Mouse (Mus musculus) embryonic facial prominence, embryonic 11.5 days (tissue): ENCODE data around the gene Dlg2. TPM values are rescaled to one million over a fixed set of nuclear protein-coding genes. Genes with fewer than 3 reads are reported as not detected.

ENCODE experiments used
- ATAC-seq: fragments of 200-750 bp; cut with Nextera tagmentation; replicated peaks from 2 replicates; pipeline ENCODE4 v1.8.0; 2017; ENCODE audit warnings: low read depth; ENCODE audit not compliant: insufficient number of reproducible peaks, low FRiP score, low TSS enrichment
- DNase-seq: peaks from one replicate; pipeline ENCODE4 v3.0.0-alpha.2; 2015; ENCODE audit warnings: low spot score
- H3K27ac ChIP-seq: fragments of 300-500 bp; sonication (generic); replicated peaks from 2 replicates; pipeline ENCODE4 v1.5.1; 2014; ENCODE audit warnings: mild to moderate bottlenecking, low read depth, low read length, control low read depth
- H3K27me3 ChIP-seq: fragments of 300-500 bp; sonication (generic); 2 replicates; pipeline ENCODE4 v1.6.1; 2014; ENCODE audit warnings: mild to moderate bottlenecking, low read length, moderate library complexity, mixed read lengths; ENCODE audit not compliant: control insufficient read depth, insufficient read depth
- H3K36me3 ChIP-seq: fragments of 300-500 bp; sonication (generic); replicated peaks from 2 replicates; pipeline ENCODE4 v1.6.1; 2014; ENCODE audit warnings: low read depth, mild to moderate bottlenecking, low read length, moderate library complexity, mixed read lengths; ENCODE audit not compliant: control insufficient read depth, insufficient read depth
- H3K4me1 ChIP-seq: fragments of 300-500 bp; sonication (generic); 2 replicates; pipeline ENCODE4 v1.6.1; 2014; ENCODE audit warnings: low read length, mixed read lengths; ENCODE audit not compliant: control insufficient read depth, insufficient read depth
- H3K4me2 ChIP-seq: fragments of 300-500 bp; sonication (generic); 2 replicates; pipeline ENCODE4 v1.6.1; 2014; ENCODE audit warnings: low read depth, mild to moderate bottlenecking, control low read depth, low read length, moderate library complexity
- H3K4me3 ChIP-seq: fragments of 300-500 bp; sonication (generic); 2 replicates; pipeline ENCODE4 v1.5.1; 2014; ENCODE audit warnings: low read depth, low read length, control low read depth
- H3K9ac ChIP-seq: fragments of 300-500 bp; sonication (generic); replicated peaks from 2 replicates; pipeline ENCODE4 v1.6.1; 2014; ENCODE audit warnings: mild to moderate bottlenecking, control low read depth, low read length
- H3K9me3 ChIP-seq: fragments of 300-500 bp; sonication (generic); replicated peaks from 2 replicates; pipeline ENCODE4 v1.6.1; 2016; ENCODE audit warnings: mild to moderate bottlenecking, low read length, inconsistent platforms, mixed read lengths; ENCODE audit not compliant: control insufficient read depth
- WGBS: fragments of 180-500 bp; shearing (Covaris S2); extraction: QIAGEN DNeasy Blood & Tissue Kit; methylation state at CpG from one replicate; pipeline ENCODE4 v1.1.7; 2014; 5-methylcytosine and 5-hydroxymethylcytosine counted together
- polyA plus RNA-seq: library from polyadenylated mRNA; unstranded; fragments of >200 nt; fragmentation: Nextera tagmentation; extraction: Ambion mirVana; gene quantifications from 2 replicates; pipeline ENCODE4 v1.2.1, GENCODE M21; 2014

Dlg2 gene
- polyA plus RNA-seq, 1 experiment from 2014 or later = 5.3 TPM

DNA sequence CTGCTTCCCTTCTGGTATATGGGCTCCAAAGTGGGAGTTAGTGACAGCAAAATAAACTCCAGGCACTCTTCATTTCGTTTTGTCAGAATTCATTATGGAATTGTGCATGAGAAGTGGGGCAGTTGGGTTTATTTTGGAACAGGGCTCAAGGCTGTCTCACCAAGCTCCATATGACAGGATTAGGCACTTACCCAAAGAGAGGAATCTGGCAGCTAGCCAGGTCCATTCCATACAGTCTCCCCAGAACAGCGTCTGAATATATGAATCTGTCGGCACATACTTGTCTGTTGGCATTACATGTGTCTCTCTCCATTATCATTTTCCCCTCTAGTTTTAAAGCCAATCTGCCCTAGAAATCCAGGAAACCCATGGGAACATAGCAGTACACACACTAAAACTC, 1649.4 kb downstream of the Dlg2 start:
- 65% methylated on average over 3 of the region's 3 CpGs for WGBS
- H3K4me1 ChIP-seq = no peaks in the 10 kb centered on the region
- H3K27me3 ChIP-seq = no peaks in the 10 kb centered on the region
- H3K4me3 ChIP-seq = no peak overlapping the region
- no peaks in the 10 kb centered on the region for H3K36me3 ChIP-seq
- no peaks in the 10 kb centered on the region for H3K9me3 ChIP-seq
- no peak overlapping the region for H3K9ac ChIP-seq
- ATAC-seq = no peak; the same call in 1 of the 2 replicates
- H3K27ac ChIP-seq = no peak overlapping the region
- no peak overlapping the region for H3K4me2 ChIP-seq
- peak; percentile 19 for DNase-seq

DNA sequence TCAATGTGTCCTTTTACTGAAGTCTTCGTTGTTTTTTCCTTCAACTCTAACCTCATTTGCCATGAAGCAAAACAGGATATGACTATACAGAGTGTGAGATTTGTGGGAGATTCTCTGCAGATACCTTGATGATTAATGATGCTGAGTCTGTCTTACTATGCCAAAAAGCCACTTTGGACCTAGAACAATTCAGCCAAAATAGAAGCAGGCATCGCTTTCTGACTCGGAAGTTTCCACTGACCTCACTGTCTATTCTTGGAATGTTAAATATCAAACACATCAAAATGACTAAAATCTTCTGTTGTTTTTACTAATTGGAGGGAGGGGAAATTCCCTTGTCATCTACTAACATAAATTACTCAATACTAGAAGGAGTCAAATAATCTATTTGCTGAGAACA, 1657.8 kb downstream of the Dlg2 start:
- no peaks in the 10 kb centered on the region for H3K9me3 ChIP-seq
- H3K4me3 ChIP-seq = no peak overlapping the region
- H3K27ac ChIP-seq = no peak overlapping the region
- DNase-seq (no peak), ATAC-seq (no peak)
- no peak overlapping the region for H3K4me2 ChIP-seq
- WGBS = 92% methylated on average over 3 of the region's 3 CpGs
- H3K9ac ChIP-seq = no peak overlapping the region
- H3K4me1 ChIP-seq = no peaks in the 10 kb centered on the region
- H3K36me3 ChIP-seq = no peaks in the 10 kb centered on the region
- H3K27me3 ChIP-seq = no peaks in the 10 kb centered on the region

- Histone ChIP-seq H3K9ac (no peak overlapping the region), H3K4me2 (no peak overlapping the region), H3K27ac (no peak overlapping the region), H3K4me1 (no peaks in the 10 kb centered on the region), H3K36me3 (no peaks in the 10 kb centered on the region), H3K9me3 (no peaks in the 10 kb centered on the region), H3K27me3 (no peaks in the 10 kb centered on the region), H3K4me3 (no peak overlapping the region)
- 48% methylated on average over 2 of the region's 2 CpGs for WGBS
- DNase-seq (no peak), ATAC-seq (no peak)
These were observed 1659.2 kb downstream of the Dlg2 start for GRCm38 (mm10) chr7:92135624-92136023.

DNA sequence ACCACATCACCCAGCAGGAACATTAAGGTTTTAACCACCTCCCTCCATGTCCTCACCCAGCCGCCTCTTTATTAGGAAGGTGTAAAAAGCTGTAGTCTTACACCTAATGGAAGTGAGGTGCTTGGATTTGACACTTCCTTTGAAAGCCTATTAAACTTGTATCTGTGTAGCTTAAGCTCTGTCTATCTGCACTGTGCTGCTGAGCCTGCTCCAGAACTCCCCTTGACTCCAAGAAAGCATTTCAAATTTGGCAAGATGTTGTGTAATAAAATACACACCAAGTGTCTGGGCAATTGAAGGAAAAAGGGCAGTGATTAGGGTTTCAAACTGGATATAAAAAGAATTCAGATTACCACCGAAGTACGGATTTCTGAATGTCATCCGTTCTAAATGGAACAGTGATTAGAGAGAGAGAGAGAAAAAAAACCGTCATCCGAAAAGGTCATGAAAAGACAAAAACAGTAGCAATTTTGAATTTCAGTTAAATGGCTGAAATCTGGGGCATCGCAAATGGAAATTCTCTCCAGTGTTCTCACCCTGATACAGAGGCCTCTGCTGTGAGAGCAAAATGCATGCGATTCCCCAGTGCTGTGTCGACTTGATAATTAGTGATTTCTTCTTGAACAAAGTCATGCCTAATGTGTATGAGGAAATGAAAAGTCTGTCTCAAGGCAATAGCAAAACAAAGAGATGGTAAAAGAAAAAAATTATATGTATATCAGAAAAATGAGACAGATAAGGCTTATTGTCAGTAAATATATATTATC, 1663.8 kb downstream of the Dlg2 start:
- H3K9me3 ChIP-seq = no peaks in the 10 kb centered on the region
- H3K9ac ChIP-seq = no peak overlapping the region
- no peaks in the 10 kb centered on the region for H3K27me3 ChIP-seq
- DNase-seq (no peak), ATAC-seq (no peak)
- no peaks in the 10 kb centered on the region for H3K36me3 ChIP-seq
- H3K4me3 ChIP-seq = no peak overlapping the region
- H3K27ac ChIP-seq = no peak overlapping the region
- no peaks in the 10 kb centered on the region for H3K4me1 ChIP-seq
- WGBS = 88% methylated on average over 9 of the region's 9 CpGs
- H3K4me2 ChIP-seq = no peak overlapping the region

DNA sequence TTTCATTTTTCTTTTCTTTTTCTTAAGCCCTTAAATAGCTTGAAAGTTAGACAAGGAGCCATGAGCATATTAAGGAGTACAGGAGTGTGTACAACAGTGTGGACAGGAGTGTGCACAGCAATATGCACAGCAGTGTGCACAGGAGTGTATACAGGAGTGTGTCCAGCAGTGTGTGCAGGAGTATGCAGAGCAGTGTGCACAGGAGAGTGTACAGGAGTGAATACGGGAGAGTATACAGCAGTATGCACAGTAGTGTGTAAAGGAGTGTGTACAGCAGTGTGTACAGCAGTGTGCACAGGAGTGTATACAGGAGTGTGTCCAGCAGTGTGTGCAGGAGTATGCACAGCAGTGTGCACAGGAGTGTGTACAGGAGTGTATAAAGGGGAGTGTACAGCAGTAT, 1671.0 kb downstream of the Dlg2 start:
- ATAC-seq (no peak), DNase-seq (no peak)
- Histone ChIP-seq H3K4me3 (no peak overlapping the region), H3K9me3 (no peaks in the 10 kb centered on the region), H3K9ac (no peak overlapping the region), H3K36me3 (no peaks in the 10 kb centered on the region), H3K4me2 (no peak overlapping the region), H3K27ac (no peak overlapping the region), H3K27me3 (no peaks in the 10 kb centered on the region), H3K4me1 (no peaks in the 10 kb centered on the region)
- 86% methylated on average over 1 of the region's 1 CpGs for WGBS

- DNase-seq (no peak), ATAC-seq (no peak)
- Histone ChIP-seq H3K36me3 (no peaks in the 10 kb centered on the region), H3K9ac (no peak overlapping the region), H3K4me2 (no peak overlapping the region), H3K27me3 (no peaks in the 10 kb centered on the region), H3K9me3 (no peaks in the 10 kb centered on the region), H3K27ac (no peak overlapping the region), H3K4me1 (no peaks in the 10 kb centered on the region), H3K4me3 (no peak overlapping the region)
- WGBS = 72% methylated on average over 3 of the region's 3 CpGs
These were observed 1674.3 kb downstream of the Dlg2 start for GRCm38 (mm10) chr7:92150768-92151167.

- Histone ChIP-seq H3K4me3 (no peak overlapping the region), H3K4me2 (no peak overlapping the region), H3K36me3 (no peaks in the 10 kb centered on the region), H3K27ac (no peak overlapping the region), H3K27me3 (no peaks in the 10 kb centered on the region), H3K9me3 (no peaks in the 10 kb centered on the region), H3K4me1 (no peaks in the 10 kb centered on the region), H3K9ac (no peak overlapping the region)
- ATAC-seq (no peak), DNase-seq (no peak)
These were observed 1678.1 kb downstream of the Dlg2 start for GRCm38 (mm10) chr7:92154603-92155002.

DNA sequence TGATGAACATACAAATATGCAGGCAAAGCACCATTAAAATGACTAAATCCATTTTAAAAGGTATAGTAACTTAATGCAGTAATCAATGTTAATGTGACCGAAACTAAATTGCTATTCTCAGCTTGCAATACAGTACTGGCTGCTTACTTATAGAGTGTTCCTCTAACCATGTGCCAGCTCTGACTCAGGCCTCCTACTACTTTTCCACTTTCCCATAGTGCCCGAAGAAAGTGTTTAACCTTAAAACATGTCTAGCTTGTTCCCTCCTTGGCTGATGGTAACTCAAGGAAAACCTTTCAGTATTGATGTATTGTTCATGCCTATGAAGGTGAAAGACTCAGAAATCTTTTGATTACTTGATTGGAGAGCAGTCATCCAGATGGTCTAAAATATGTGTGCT, 1686.7 kb downstream of the Dlg2 start:
- H3K27ac ChIP-seq = no peak overlapping the region
- DNase-seq (no peak), ATAC-seq (no peak)
- no peaks in the 10 kb centered on the region for H3K27me3 ChIP-seq
- H3K4me3 ChIP-seq = no peak overlapping the region
- no peak overlapping the region for H3K9ac ChIP-seq
- H3K9me3 ChIP-seq = no peaks in the 10 kb centered on the region
- H3K4me2 ChIP-seq = no peak overlapping the region
- WGBS = 92% methylated on average over 2 of the region's 2 CpGs
- no peaks in the 10 kb centered on the region for H3K36me3 ChIP-seq
- no peaks in the 10 kb centered on the region for H3K4me1 ChIP-seq
